Mouse (Mus musculus) C2C12 (cell line): ENCODE data around the gene Cdk14. TPM values are rescaled to one million over a fixed set of nuclear protein-coding genes. Genes with fewer than 3 reads are reported as not detected.

Source experiments
- H3K27me3 ChIP-seq: one replicate; pipeline ENCODE4 v1.6.1; 2011; ENCODE audit not compliant: control insufficient read depth, insufficient read depth, insufficient read length
- H3K36me3 ChIP-seq: one replicate; pipeline ENCODE4 v1.6.1; 2011; ENCODE audit not compliant: control insufficient read depth, insufficient read depth
- H3K4me3 ChIP-seq: one replicate; pipeline ENCODE4 v1.5.1; 2011; ENCODE audit warnings: mild to moderate bottlenecking, control low read depth; ENCODE audit not compliant: poor library complexity, insufficient read depth, severe bottlenecking
- H3K79me2 ChIP-seq: one replicate; pipeline ENCODE4 v1.6.1; 2011; ENCODE audit not compliant: control insufficient read depth, insufficient read depth
- H3K79me3 ChIP-seq: one replicate; pipeline ENCODE4 v1.6.1; 2011; ENCODE audit warnings: low read depth, control low read depth
- H3ac ChIP-seq: one replicate; pipeline ENCODE3; 2011; ENCODE audit warnings: low read depth; ENCODE audit not compliant: control insufficient read depth, insufficient read length
- CEBPB ChIP-seq: IDR thresholded peaks from one replicate; pipeline ENCODE4 v1.6.1; 2011; ENCODE audit warnings: low read depth, mild to moderate bottlenecking, control low read depth, moderate library complexity
- CTCF ChIP-seq: IDR thresholded peaks from one replicate; pipeline ENCODE4 v1.5.1; 2011; ENCODE audit not compliant: control insufficient read depth, insufficient read depth, insufficient read length
- FOSL1 ChIP-seq: IDR thresholded peaks from one replicate; pipeline ENCODE4 v1.8.0; 2011; ENCODE audit warnings: mild to moderate bottlenecking, low read length; ENCODE audit not compliant: poor library complexity, insufficient read depth, severe bottlenecking
- MAX ChIP-seq: IDR thresholded peaks from one replicate; pipeline ENCODE4 v1.6.1; 2011; ENCODE audit warnings: mild to moderate bottlenecking, control low read depth
- MYOD1 ChIP-seq: IDR thresholded peaks from one replicate; pipeline ENCODE4 v1.6.1; 2011; ENCODE audit warnings: low read depth; ENCODE audit not compliant: control insufficient read depth, insufficient read length
- MYOG ChIP-seq: IDR thresholded peaks from one replicate; pipeline ENCODE4 v1.6.1; 2011; ENCODE audit not compliant: control insufficient read depth, insufficient read length; ENCODE audit errors: extremely low read depth
- USF1 ChIP-seq: IDR thresholded peaks from one replicate; pipeline ENCODE4 v1.6.1; 2011; ENCODE audit warnings: low read depth, mild to moderate bottlenecking, control low read depth, moderate library complexity
- polyA plus RNA-seq: library from polyadenylated mRNA; unstranded; fragments of >200 nt; fragmentation: generic; extraction: Trizol; gene quantifications from one replicate; pipeline ENCODE4 v1.2.1, GENCODE M21; 2012; ENCODE audit warnings: missing spikeins

Gene Cdk14
- polyA plus RNA-seq, 1 experiment, result 15.9 TPM

DNA sequence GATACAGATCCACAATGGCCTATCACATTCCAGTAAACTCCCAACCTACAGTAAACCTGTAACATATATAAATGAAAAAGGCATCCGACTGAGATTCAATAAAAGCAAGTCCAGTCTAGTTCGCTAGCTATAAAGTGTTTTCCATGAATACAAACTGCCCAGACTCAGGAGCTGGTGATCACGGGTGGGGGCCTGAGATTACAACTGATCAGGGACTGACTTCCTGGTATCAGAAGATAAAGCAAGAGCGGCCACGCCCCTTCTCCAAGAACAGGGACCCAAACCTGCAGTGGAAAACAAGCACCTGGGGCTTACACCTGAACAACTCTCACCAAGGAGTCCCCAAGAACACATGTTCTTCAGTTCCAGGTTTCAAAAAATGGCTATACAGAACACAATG, 137.7 kb downstream of the Cdk14 start:
- H3K36me3 ChIP-seq, result no peaks in the 10 kb centered on the region
- H3K79me2 ChIP-seq, result peaks cover 65% of the 10 kb centered on the region
- peaks cover 29% of the 10 kb centered on the region for H3K79me3 ChIP-seq
- no peak overlapping the region for H3ac ChIP-seq
- H3K27me3 ChIP-seq, result no peaks in the 10 kb centered on the region
- H3K4me3 ChIP-seq, result no peak overlapping the region
- no peak for TF ChIP-seq CEBPB
- no peak for TF ChIP-seq FOSL1
- no peak for TF ChIP-seq USF1
- no peak for TF ChIP-seq MAX
- no peak for TF ChIP-seq MYOG
- TF ChIP-seq MYOD1, result no peak
- no peak for TF ChIP-seq CTCF

DNA sequence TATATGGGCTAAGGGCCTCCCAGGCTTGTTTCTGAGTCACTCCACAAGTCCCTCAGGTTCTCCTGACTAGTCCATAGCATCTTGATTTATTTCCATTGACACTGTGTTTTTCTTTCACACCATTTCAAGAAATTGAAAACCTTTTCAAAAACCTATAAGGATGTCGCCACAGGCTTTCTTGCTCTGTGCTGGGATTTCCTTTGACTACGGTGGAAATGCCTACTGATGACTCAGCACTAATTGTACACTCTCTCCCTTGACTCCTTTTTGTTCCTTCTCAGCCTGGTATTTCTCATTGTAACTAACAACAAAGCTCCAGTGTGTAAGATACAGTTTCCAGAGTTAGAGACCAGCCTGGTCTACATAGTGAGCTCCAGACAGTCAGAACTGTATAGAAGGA, 144.8 kb downstream of the Cdk14 start:
- Histone ChIP-seq H3K36me3 (peaks cover 6% of the 10 kb centered on the region), H3K79me2 (peaks cover 48% of the 10 kb centered on the region), H3K27me3 (no peaks in the 10 kb centered on the region), H3K79me3 (peaks cover 31% of the 10 kb centered on the region), H3K4me3 (no peak overlapping the region), H3ac (no peak overlapping the region)
- TF ChIP-seq CTCF (no peak), MYOD1 (no peak), FOSL1 (no peak), USF1 (no peak), MYOG (no peak), MAX (no peak), CEBPB (no peak)

DNA sequence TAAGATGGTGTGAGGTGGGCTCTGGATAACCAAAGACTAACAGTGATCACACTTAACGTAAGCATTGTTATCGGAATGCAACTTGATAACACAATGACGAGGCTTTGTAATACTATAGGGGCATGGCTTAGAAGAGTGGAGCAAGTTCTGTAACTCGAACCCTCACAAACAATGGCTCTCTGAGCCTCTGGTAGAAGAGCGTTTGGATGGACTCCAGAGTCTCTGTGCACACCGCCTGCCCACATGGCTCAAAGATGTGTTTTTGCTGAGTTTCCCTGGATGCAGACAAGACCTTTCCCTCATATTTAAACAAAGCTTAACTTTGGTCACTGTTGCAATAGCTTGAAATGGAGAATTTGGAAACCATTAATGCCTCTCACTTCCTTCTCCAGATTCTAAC, 145.8 kb downstream of the Cdk14 start:
- Histone ChIP-seq H3ac (no peak overlapping the region), H3K79me3 (peaks cover 26% of the 10 kb centered on the region), H3K4me3 (no peak overlapping the region), H3K79me2 (peaks cover 52% of the 10 kb centered on the region), H3K36me3 (peaks cover 6% of the 10 kb centered on the region), H3K27me3 (no peaks in the 10 kb centered on the region)
- TF ChIP-seq MYOG, result no peak
- no peak for TF ChIP-seq FOSL1
- TF ChIP-seq CEBPB, result no peak

DNA sequence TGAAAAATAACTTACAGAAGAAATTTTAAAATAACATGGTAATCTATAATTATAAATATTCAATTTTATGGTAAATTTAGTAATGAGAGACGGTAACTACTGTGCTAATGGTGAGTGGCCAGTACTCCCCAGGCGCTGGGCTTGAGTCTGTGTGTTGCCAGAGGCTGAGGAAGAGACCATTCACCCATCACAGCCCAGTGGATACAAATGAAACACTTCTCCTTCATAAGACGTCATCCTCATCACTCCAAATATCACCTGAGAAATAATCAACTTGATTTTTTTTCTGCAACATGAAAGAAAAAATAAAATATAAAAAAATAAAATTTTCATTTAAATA, 153.4 kb downstream of the Cdk14 start:
- peaks cover 6% of the 10 kb centered on the region for H3K36me3 ChIP-seq
- no peak overlapping the region for H3K4me3 ChIP-seq

DNA sequence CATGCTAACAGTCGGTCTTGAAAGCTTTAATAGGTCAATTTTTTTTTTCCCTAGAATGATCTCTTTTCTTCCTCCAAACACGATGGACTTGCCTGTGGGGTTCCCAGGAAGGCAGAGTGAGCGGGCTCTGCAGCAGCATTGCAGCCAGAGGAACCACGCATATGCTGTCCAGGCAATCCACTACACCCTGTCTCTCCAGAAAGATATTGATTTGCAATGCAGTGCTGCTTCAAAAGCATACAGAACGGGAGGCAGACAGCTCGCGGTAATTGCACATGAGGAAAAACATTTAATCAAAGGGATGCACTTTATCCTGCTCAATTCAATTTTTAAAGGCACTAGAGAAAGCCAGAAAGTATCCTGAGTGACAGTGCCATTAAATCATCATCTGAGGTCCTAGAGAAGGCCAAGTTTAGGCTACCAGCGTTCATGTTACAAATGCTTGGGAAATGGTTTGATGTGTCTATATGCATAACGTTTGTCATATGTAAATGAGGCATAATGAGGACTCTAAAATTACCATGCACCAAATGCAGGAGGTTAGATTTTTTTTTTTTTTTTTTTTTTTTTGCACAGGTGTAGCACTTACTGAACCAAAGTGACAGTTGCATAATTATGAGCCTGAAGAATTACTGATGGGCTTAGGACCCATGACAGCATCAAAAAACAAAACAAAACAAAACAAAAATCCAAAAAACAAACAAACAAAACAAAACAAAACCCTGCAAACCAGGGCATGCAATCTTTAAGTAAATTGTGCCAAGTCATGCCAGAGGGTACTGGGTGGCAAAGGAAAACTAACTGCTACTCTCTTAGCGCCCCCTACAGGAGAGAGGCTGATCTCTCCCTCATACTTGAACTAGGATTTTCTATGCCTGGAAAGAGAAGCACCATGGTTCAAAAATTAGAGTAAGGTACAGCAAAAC, 154.0 kb downstream of the Cdk14 start:
- H3K4me3 ChIP-seq, result no peak overlapping the region
- peaks cover 85% of the 10 kb centered on the region for H3K79me2 ChIP-seq
- peaks cover 2% of the 10 kb centered on the region for H3K36me3 ChIP-seq
- TF ChIP-seq MYOD1 (no peak), FOSL1 (no peak), CTCF (no peak), MYOG (no peak), USF1 (no peak), MAX (no peak), CEBPB (no peak)
- H3K79me3 ChIP-seq, result peaks cover 20% of the 10 kb centered on the region
- no peaks in the 10 kb centered on the region for H3K27me3 ChIP-seq
- no peak overlapping the region for H3ac ChIP-seq

More for the DNA sequence above, 153.4 kb downstream of the Cdk14 start:
- no peak overlapping the region for H3ac ChIP-seq
- TF ChIP-seq FOSL1, result no peak
- H3K79me3 ChIP-seq, result peaks cover 21% of the 10 kb centered on the region
- no peaks in the 10 kb centered on the region for H3K27me3 ChIP-seq
- peaks cover 84% of the 10 kb centered on the region for H3K79me2 ChIP-seq

DNA sequence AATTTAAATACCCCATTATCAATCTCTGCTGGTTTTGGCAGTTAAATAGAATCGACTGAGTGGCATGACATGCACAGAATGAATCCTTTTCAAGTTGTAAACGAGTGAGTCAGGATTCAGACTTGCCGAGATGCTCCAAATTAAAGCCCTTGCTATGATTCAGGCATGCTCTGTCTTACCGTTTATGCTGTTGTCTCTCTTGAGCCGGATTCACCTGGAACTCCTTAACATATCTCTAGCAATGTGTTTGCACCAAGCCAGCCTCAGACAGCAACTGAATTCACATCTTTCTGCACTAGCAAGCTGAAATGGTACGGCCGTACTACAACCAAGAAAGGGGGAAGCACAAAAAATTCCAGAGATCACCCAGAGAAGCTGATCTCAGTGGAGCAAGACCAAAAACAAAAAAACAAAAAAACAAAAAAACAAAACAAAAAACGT, 154.7 kb downstream of the Cdk14 start:
- Histone ChIP-seq H3K27me3 (no peaks in the 10 kb centered on the region), H3ac (no peak overlapping the region), H3K79me2 (peaks cover 86% of the 10 kb centered on the region), H3K4me3 (no peak overlapping the region), H3K36me3 (no peaks in the 10 kb centered on the region), H3K79me3 (peaks cover 19% of the 10 kb centered on the region)
- TF ChIP-seq MYOG (no peak), CEBPB (no peak), USF1 (no peak), MAX (no peak)
